ENCODE assay signal across 8 mouse cellular contexts in genomic region chr7:66689294-66689619, GRCm38 (mm10). TPM values are rescaled to one million over a fixed set of nuclear protein-coding genes. Genes with fewer than 3 reads are reported as not detected.
A peak's percentile ranks its signal among the peaks of the same experiment; 100 is the strongest.
DNase-seq lines count a peak whose midpoint lies in the region; ATAC-seq and TF ChIP-seq lines count a peak whose summit lies in the region.

Gene Asb7 (minus strand): TSS chr7:66689596.

- intact Hi-C loops in left cerebral cortex, postnatal 10 days (cut with DNase I) = no loop called here

- no peaks in the 10 kb centered on the region for H3K9me3 ChIP-seq in neural tube, embryonic 13.5 days

- no peak for DNase-seq in cerebellum, adult 2 months
- no peak for DNase-seq in cerebellum, adult 11 months
- no peak for DNase-seq in spleen, adult 2 months (ENCODE audit: low read depth in 1 of 2, low spot score in 2 of 2)
- DNase-seq in spleen, postnatal 36 days (ENCODE audit: low spot score in 2 of 2) = no peak
- DNase-seq in left cerebral cortex, postnatal 10 days (ENCODE audit: extremely low spot score in 1 of 2, low spot score in 2 of 2) = no peak
- DNase-seq in urinary bladder, adult 2 months (ENCODE audit: low spot score) = no peak

- H3K27ac ChIP-seq in cerebellum, adult 2 months (ENCODE audit: insufficient read depth, low read length) = peak within 1 kb of the TSS; percentile 67
- H3K27ac ChIP-seq in spleen, adult 2 months (ENCODE audit: insufficient read depth, low read length) = peak within 1 kb of the TSS; percentile 73
- H3K27ac ChIP-seq in neural tube, embryonic 13.5 days (replicated peaks) = peak within 1 kb of the TSS; percentile 96

- peak within 1 kb of the TSS; percentile 89 for H3K4me3 ChIP-seq in cerebellum, adult 2 months (replicated peaks; ENCODE audit: insufficient read depth, low read depth, low read length)
- H3K4me3 ChIP-seq in spleen, adult 2 months (ENCODE audit: extremely low read depth, insufficient read depth, insufficient read length) = peak within 1 kb of the TSS; percentile 87
- H3K4me3 ChIP-seq in neural tube, embryonic 13.5 days = peak within 1 kb of the TSS; percentile 77

- H3K9ac ChIP-seq in neural tube, embryonic 13.5 days = peak within 1 kb of the TSS; percentile 88

- 0 out of 2 replicates have a peak, but pooled peaks have one; percentile 27 for TF ChIP-seq POLR2A in cerebellum, adult 2 months (IDR thresholded peaks at IDR 0.05; ENCODE audit: borderline replicate concordance, insufficient read depth, low read length)
- no peak for TF ChIP-seq POLR2A in spleen, adult 2 months (IDR thresholded peaks at IDR 0.05; ENCODE audit: low read depth, low read length)

- WGBS in cerebellum, adult 2 months = 2% methylated on average over 16 of the region's 18 CpGs
- under 1% methylated on average over 18 of the region's 18 CpGs for WGBS in spleen, adult 2 months
- WGBS in neural tube, embryonic 13.5 days = 0% methylated on average over 17 of the region's 18 CpGs

- no peaks in the 10 kb centered on the region for H3K4me1 ChIP-seq in cerebellum, adult 2 months (ENCODE audit: control insufficient read depth, insufficient read depth, low read length)
- H3K4me1 ChIP-seq in spleen, adult 2 months (ENCODE audit: control insufficient read depth, insufficient read depth, insufficient read length) = peaks cover 4% of the 10 kb centered on the region; the same call in 1 of the 2 replicates
- H3K4me1 ChIP-seq in neural tube, embryonic 13.5 days (replicated peaks) = peaks cover 22% of the 10 kb centered on the region

- H3K27me3 ChIP-seq in cerebellum, adult 2 months (ENCODE audit: control insufficient read depth, insufficient read depth, low read length) = no peaks in the 10 kb centered on the region
- H3K27me3 ChIP-seq in spleen, adult 2 months (ENCODE audit: control insufficient read depth, insufficient read depth, low read length) = no peaks in the 10 kb centered on the region
- H3K27me3 ChIP-seq in neural tube, embryonic 13.5 days = no peaks in the 10 kb centered on the region

- H3K36me3 ChIP-seq in spleen, adult 2 months (ENCODE audit: control insufficient read depth, insufficient read depth, low read length) = no peaks in the 10 kb centered on the region
- peaks cover 8% of the 10 kb centered on the region; the same call in 1 of the 2 replicates for H3K36me3 ChIP-seq in neural tube, embryonic 13.5 days

- TF ChIP-seq CTCF in cerebellum, adult 2 months (IDR thresholded peaks at IDR 0.05; ENCODE audit: borderline replicate concordance, insufficient read depth, low read depth, low read length) = no peak
- no peak for TF ChIP-seq CTCF in spleen, adult 2 months (IDR thresholded peaks at IDR 0.05; ENCODE audit: extremely low read depth, insufficient read depth, insufficient read length, insufficient replicate concordance)

- H3K4me2 ChIP-seq in neural tube, embryonic 13.5 days = peak within 1 kb of the TSS; percentile 93

- ATAC-seq in neural tube, embryonic 13.5 days (ENCODE audit: low read depth) = peak; percentile 95; the same call in 1 of the 2 replicates
- no peak for ATAC-seq in erythroid progenitor cell, adult 5-6 weeks (replicated peaks; ENCODE audit: low FRiP score, poor library complexity, severe bottlenecking)

RNA-seq across cellular contexts. Expression of gene Asb7, which starts in this region (rescaled TPM):
- polyA plus RNA-seq in cerebellum, adult 2 months (2012; rRNA removed) = 9.2 and 10.5 TPM in 2 replicates
- polyA plus RNA-seq in spleen, adult 2 months (2012; rRNA removed) = 2.3 and 2.6 TPM in 2 replicates
- 10 to 100 TPM; 16.4 to 19.2 TPM for total RNA-seq in left cerebral cortex, postnatal 10 days (2021)
- 17.1 and 17.2 TPM in 2 replicates for polyA plus RNA-seq in neural tube, embryonic 13.5 days (2015; fragmentation: Nextera tagmentation; extraction: Ambion mirVana)
- 8.0 and 9.3 TPM in 2 replicates for polyA plus RNA-seq in urinary bladder, adult 2 months (2012; rRNA removed)
- 2.9 and 5.0 TPM in 2 replicates for total RNA-seq in erythroid progenitor cell, adult 5-6 weeks (2015; ENCODE audit: low replicate concordance)
- 1.4 and 1.7 TPM in 2 replicates for total RNA-seq in erythroid progenitor cell, adult 5-6 weeks (2017; ENCODE audit: low replicate concordance)
